Mouse (Mus musculus) liver, embryonic 13.5 days (tissue): ENCODE measurements around the gene Spdye4a. TPM values are rescaled to one million over a fixed set of nuclear protein-coding genes. Genes with fewer than 3 reads are reported as not detected.

ENCODE experiments used
- ATAC-seq: fragments of 200-750 bp; cut with Nextera tagmentation; 2 replicates; pipeline ENCODE4 v1.8.0; 2017; ENCODE audit warnings: low read depth, mild to moderate bottlenecking, moderate number of reproducible peaks, moderate library complexity
- DNase-seq: peaks from one replicate; pipeline ENCODE4 v3.0.0; 2022
- H3K27ac ChIP-seq: fragments of 300-500 bp; sonication (generic); 2 replicates; pipeline ENCODE4 v1.5.1; 2015; ENCODE audit warnings: moderate library complexity, mild to moderate bottlenecking, inconsistent platforms
- H3K27me3 ChIP-seq: fragments of 300-500 bp; sonication (generic); 2 replicates; pipeline ENCODE4 v1.6.1; 2015; ENCODE audit warnings: mild to moderate bottlenecking, inconsistent platforms
- H3K36me3 ChIP-seq: fragments of 300-500 bp; sonication (generic); 2 replicates; pipeline ENCODE4 v1.6.1; 2015; ENCODE audit warnings: mild to moderate bottlenecking, inconsistent platforms
- H3K4me1 ChIP-seq: fragments of 300-500 bp; sonication (generic); replicated peaks from 2 replicates; pipeline ENCODE4 v1.6.1; 2015; ENCODE audit warnings: inconsistent platforms
- H3K4me2 ChIP-seq: fragments of 300-500 bp; sonication (generic); 2 replicates; pipeline ENCODE4 v1.6.1; 2015; ENCODE audit warnings: inconsistent platforms, mild to moderate bottlenecking, moderate library complexity
- H3K4me3 ChIP-seq: fragments of 300-500 bp; sonication (generic); replicated peaks from 2 replicates; pipeline ENCODE4 v1.5.1; 2015; ENCODE audit warnings: mild to moderate bottlenecking, inconsistent platforms
- H3K9ac ChIP-seq: fragments of 300-500 bp; sonication (generic); 2 replicates; pipeline ENCODE4 v1.6.1; 2015; ENCODE audit warnings: mild to moderate bottlenecking, inconsistent platforms
- H3K9me3 ChIP-seq: fragments of 300-500 bp; sonication (generic); replicated peaks from 2 replicates; pipeline ENCODE4 v1.6.1; 2016; ENCODE audit warnings: inconsistent platforms
- WGBS: fragments of 180-500 bp; shearing (Covaris S2); methylation state at CpG from one replicate; pipeline ENCODE4 v1.1.7; 2015; ENCODE audit not compliant: insufficient replicate concordance; 5-methylcytosine and 5-hydroxymethylcytosine counted together
- polyA plus RNA-seq: library from polyadenylated mRNA; unstranded; fragments of >200 nt; fragmentation: Nextera tagmentation; extraction: Ambion mirVana; gene quantifications from 2 replicates; pipeline ENCODE4 v1.2.1, GENCODE M21; 2015

Spdye4a gene
- polyA plus RNA-seq, 1 experiment from 2014 or later, result not detected

DNA sequence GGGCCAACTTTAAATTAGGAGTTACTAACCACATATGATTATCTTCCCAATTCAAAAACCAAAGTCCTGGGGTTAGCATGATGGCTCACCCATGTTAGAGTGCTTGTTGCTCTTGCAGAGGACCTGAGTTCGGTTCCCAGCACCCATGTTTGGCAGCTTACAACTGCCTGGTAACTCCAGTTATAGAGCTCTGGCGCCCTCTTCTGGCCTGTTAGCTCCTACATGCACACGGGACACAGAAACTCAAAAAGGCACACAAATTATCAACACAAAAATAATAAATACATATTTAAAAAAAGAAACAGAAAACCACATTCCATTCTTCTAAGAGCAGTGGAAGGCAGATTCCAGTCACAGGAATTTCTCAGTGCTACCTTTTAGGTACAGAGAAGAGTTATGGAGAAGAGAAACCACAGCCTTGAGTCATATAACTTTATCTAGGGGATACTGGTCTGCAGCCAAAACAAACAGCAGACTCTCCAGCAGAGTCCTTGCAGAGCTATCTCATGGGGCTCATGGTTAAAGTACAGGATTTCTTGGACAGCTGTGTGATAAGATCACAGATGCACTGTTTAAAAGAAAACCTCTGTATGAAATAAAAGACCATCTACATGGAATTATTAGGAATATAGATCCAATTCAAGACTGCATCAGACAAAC, 49.0 kb downstream of the Spdye4a start:
- no peak for ATAC-seq
- H3K4me3 ChIP-seq, result no peak overlapping the region
- H3K9ac ChIP-seq, result no peak overlapping the region
- H3K36me3 ChIP-seq, result peaks cover 58% of the 10 kb centered on the region
- DNase-seq, result no peak
- no peaks in the 10 kb centered on the region for H3K27me3 ChIP-seq
- peaks cover 21% of the 10 kb centered on the region for H3K9me3 ChIP-seq
- no peak overlapping the region for H3K4me2 ChIP-seq
- H3K27ac ChIP-seq, result no peak overlapping the region
- 64% methylated on average over 3 of the region's 3 CpGs for WGBS
- H3K4me1 ChIP-seq, result peaks cover 17% of the 10 kb centered on the region

DNA sequence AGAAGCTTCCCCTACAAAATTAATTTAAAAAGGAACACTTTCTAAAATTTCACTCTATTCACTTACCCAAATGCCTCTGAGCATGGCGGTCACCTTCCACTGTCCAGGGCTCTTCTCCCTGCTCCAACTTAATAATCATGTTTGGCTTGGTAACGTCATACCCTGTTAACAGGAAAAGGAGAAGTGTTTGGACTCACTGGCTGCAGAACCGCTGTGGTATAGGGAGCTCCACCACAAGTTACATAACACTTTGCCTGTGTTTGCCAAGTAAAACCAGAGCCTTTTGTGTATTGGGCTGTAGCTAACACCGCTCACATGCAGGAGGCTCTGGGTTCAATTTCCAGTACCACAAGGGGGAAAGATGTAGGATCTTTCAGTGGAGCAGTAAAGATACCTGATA, 50.7 kb downstream of the Spdye4a start:
- Histone ChIP-seq H3K9me3 (peaks cover 21% of the 10 kb centered on the region), H3K27ac (no peak overlapping the region), H3K4me1 (peaks cover 17% of the 10 kb centered on the region), H3K27me3 (no peaks in the 10 kb centered on the region), H3K4me3 (no peak overlapping the region), H3K9ac (no peak overlapping the region), H3K4me2 (no peak overlapping the region), H3K36me3 (peaks cover 68% of the 10 kb centered on the region)
- ATAC-seq, result no peak
- DNase-seq, result no peak
- WGBS, result 63% methylated on average over 4 of the region's 4 CpGs

Other genes starting within 250 kb of the Spdye4a start
- 14.4 and 19.8 TPM in 2 replicates for gene Rnf216, start 113.9 kb downstream of the Spdye4a start, polyA plus RNA-seq
- not detected in 2 replicates for gene Olfr718-ps1, start 79.3 kb downstream of the Spdye4a start, polyA plus RNA-seq
- 1.7 and 1.8 TPM in 2 replicates for gene Rbak, start 46.1 kb downstream of the Spdye4a start, polyA plus RNA-seq
- gene Spdye4b, start 45.9 kb downstream of the Spdye4a start, polyA plus RNA-seq, result not detected in 2 replicates
- gene Zfp12, start 8.3 kb upstream of the Spdye4a start, polyA plus RNA-seq, result 2.2 and 3.1 TPM in 2 replicates
- 0.20 and 0.25 TPM in 2 replicates for gene Zfp316, start 43.1 kb upstream of the Spdye4a start, polyA plus RNA-seq
- gene Zfp853, start 66.7 kb upstream of the Spdye4a start, polyA plus RNA-seq, result not detected in 2 replicates
- gene E130309D02Rik, start 88.5 kb upstream of the Spdye4a start, polyA plus RNA-seq, result 27.4 and 30.4 TPM in 2 replicates
- 35.7 and 36.4 TPM in 2 replicates for gene Zdhhc4, start 102.4 kb upstream of the Spdye4a start, polyA plus RNA-seq
- gene Grid2ip, start 130.4 kb upstream of the Spdye4a start, polyA plus RNA-seq, result 0.03 TPM in 1 of 2 replicates, not detected in the other
- gene Kdelr2, start 176.9 kb upstream of the Spdye4a start, polyA plus RNA-seq, result 155 and 176 TPM in 2 replicates
- gene Daglb, start 237.7 kb upstream of the Spdye4a start, polyA plus RNA-seq, result 8.8 and 9.2 TPM in 2 replicates